ENCODE assay signal across 2 mouse cellular contexts in the genomic region with DNA sequence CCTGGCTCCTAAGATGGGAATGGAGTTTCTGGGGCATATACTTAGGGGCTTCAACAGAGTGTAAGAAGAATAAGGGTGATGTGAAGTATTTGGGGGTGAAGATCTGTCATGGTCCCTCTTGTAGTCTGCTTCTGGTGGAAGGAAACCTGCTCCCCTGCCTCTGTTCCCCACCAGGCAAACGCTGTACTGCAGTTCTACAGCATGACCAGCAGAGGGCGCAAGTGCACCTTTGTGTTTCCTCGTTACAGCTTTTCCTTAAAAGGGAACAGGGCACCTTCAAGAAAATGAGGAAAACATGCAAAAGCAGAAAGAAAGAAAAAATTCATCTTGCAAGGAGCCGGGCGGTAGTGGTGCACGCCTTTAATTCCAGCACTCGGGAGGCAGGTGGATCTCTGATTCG.
A peak's percentile ranks its signal among the peaks of the same experiment; 100 is the strongest.
TF ChIP-seq lines count a peak whose summit lies in the region.

No protein-coding gene starts in this region.

TF ChIP-seq in MEL, 35 proteins besides CTCF, POLR2A, EP300 and RAD21 (continued from another document):
- TF ChIP-seq MXI1 (IDR thresholded peaks at IDR 0.05; ENCODE audit: low read depth, low read length) (no peak), E2F4 (IDR thresholded peaks at IDR 0.05; ENCODE audit: borderline replicate concordance, low read depth, low read length) (no peak), USF2 (IDR thresholded peaks at IDR 0.05; ENCODE audit: borderline replicate concordance in 1 of 2, insufficient read depth in 1 of 2, low read depth in 1 of 2, low read length in 2 of 2) (no peak), GABPA (IDR thresholded peaks at IDR 0.05; ENCODE audit: low read depth, low read length) (no peak), ZC3H11A (IDR thresholded peaks at IDR 0.05; ENCODE audit: low read depth, low read length) (0 out of 2 replicates have a peak, but pooled peaks have one; percentile 28)

TF ChIP-seq in myocyte, 11 proteins besides CTCF, POLR2A, EP300 and RAD21 (continued from another document):
- TF ChIP-seq MYOD1 (IDR thresholded peaks at IDR 0.05; ENCODE audit: control insufficient read depth in 1 of 3, insufficient read length in 2 of 3, low read depth in 2 of 3) (no peak), CEBPB (IDR thresholded peaks at IDR 0.05; ENCODE audit: insufficient read depth, poor library complexity, severe bottlenecking) (no peak), REST (IDR thresholded peaks at IDR 0.05; ENCODE audit: insufficient read depth, insufficient read length) (no peak)
